Mouse (Mus musculus) hindbrain, embryonic 16.5 days (tissue): Measurements from ENCODE around the gene Lrrc23. TPM values are rescaled to one million over a fixed set of nuclear protein-coding genes. Genes with fewer than 3 reads are reported as not detected.

ENCODE experiments used
- ATAC-seq: fragments of 200-750 bp; cut with Nextera tagmentation; 2 replicates; pipeline ENCODE4 v1.8.0; 2017; ENCODE audit warnings: moderate TSS enrichment, moderate library complexity
- H3K27ac ChIP-seq: fragments of 300-500 bp; sonication (generic); 2 replicates; pipeline ENCODE4 v1.5.1; 2014; ENCODE audit warnings: low read depth, mild to moderate bottlenecking, control low read depth, low read length, moderate library complexity
- H3K27me3 ChIP-seq: fragments of 300-500 bp; sonication (generic); replicated peaks from 2 replicates; pipeline ENCODE4 v1.6.1; 2014; ENCODE audit warnings: low read length; ENCODE audit not compliant: control insufficient read depth, insufficient read depth
- H3K36me3 ChIP-seq: fragments of 300-500 bp; sonication (generic); 2 replicates; pipeline ENCODE4 v1.6.1; 2014; ENCODE audit warnings: mild to moderate bottlenecking, low read length, moderate library complexity, mixed read lengths; ENCODE audit not compliant: control insufficient read depth, insufficient read depth
- H3K4me1 ChIP-seq: fragments of 300-500 bp; sonication (generic); 2 replicates; pipeline ENCODE4 v1.6.1; 2014; ENCODE audit warnings: low read depth, low read length; ENCODE audit not compliant: control insufficient read depth, insufficient read depth
- H3K4me2 ChIP-seq: fragments of 300-500 bp; sonication (generic); 2 replicates; pipeline ENCODE4 v1.6.1; 2014; ENCODE audit warnings: mild to moderate bottlenecking, low read length, control low read depth, moderate library complexity
- H3K4me3 ChIP-seq: fragments of 300-500 bp; sonication (generic); 2 replicates; pipeline ENCODE4 v1.5.1; 2014; ENCODE audit warnings: mild to moderate bottlenecking, low read length, control low read depth, moderate library complexity
- H3K9ac ChIP-seq: fragments of 300-500 bp; sonication (generic); 2 replicates; pipeline ENCODE4 v1.6.1; 2014; ENCODE audit warnings: low read depth, mild to moderate bottlenecking, control low read depth, low read length, moderate library complexity
- H3K9me3 ChIP-seq: fragments of 300-500 bp; sonication (generic); 2 replicates; pipeline ENCODE4 v1.6.1; 2014; ENCODE audit warnings: mild to moderate bottlenecking, low read length, moderate library complexity; ENCODE audit not compliant: control insufficient read depth
- WGBS: fragments of 180-500 bp; shearing (Covaris S2); extraction: QIAGEN DNeasy Blood & Tissue Kit; methylation state at CpG from one replicate; pipeline ENCODE4 v1.1.7; 2014; 5-methylcytosine and 5-hydroxymethylcytosine counted together
- polyA plus RNA-seq: library from polyadenylated mRNA; unstranded; fragments of >200 nt; fragmentation: Nextera tagmentation; extraction: Ambion mirVana; gene quantifications from 2 replicates; pipeline ENCODE4 v1.2.1, GENCODE M21; 2015

Lrrc23 gene
- polyA plus RNA-seq, 1 experiment from 2014 or later = 4.0 TPM

GRCm38 (mm10) chr6:124740888-124741761 lies 38.4 kb downstream of the Lrrc23 start, which contains the start of gene Grcc10:
Grcc10 (minus strand) TSS chr6:124741374.
- H3K36me3 ChIP-seq = peaks cover 18% of the 10 kb centered on the region
- peaks cover 30% of the 10 kb centered on the region for H3K4me1 ChIP-seq
- ATAC-seq = peak; percentile 79
- H3K27me3 ChIP-seq = no peaks in the 10 kb centered on the region
- no peaks in the 10 kb centered on the region for H3K9me3 ChIP-seq
- WGBS = under 1% methylated on average over 41 of the region's 41 CpGs
- peak within 1 kb of the TSS; percentile 96 for H3K27ac ChIP-seq
- peak within 1 kb of the TSS; percentile 92 for H3K9ac ChIP-seq
- peak within 1 kb of the TSS; percentile 76 for H3K4me2 ChIP-seq
- H3K4me3 ChIP-seq = peak within 1 kb of the TSS; percentile 65

- WGBS = under 1% methylated on average over 29 of the region's 29 CpGs
- H3K9me3 ChIP-seq = no peaks in the 10 kb centered on the region
- no peaks in the 10 kb centered on the region for H3K27me3 ChIP-seq
- H3K4me1 ChIP-seq = peaks cover 26% of the 10 kb centered on the region
- peak overlapping the region; percentile 65 for H3K4me3 ChIP-seq
- peak; percentile 1 for ATAC-seq
- H3K36me3 ChIP-seq = peaks cover 18% of the 10 kb centered on the region
- H3K4me2 ChIP-seq = peak overlapping the region; percentile 76
- peak overlapping the region; percentile 92 for H3K9ac ChIP-seq
- H3K27ac ChIP-seq = peak overlapping the region; percentile 96
These were observed 39.2 kb downstream of the Lrrc23 start for GRCm38 (mm10) chr6:124740211-124740887.

GRCm38 (mm10) chr6:124739231-124739796 lies 40.2 kb downstream of the Lrrc23 start:
- Histone ChIP-seq H3K27me3 (no peaks in the 10 kb centered on the region), H3K9ac (no peak overlapping the region), H3K9me3 (no peaks in the 10 kb centered on the region), H3K4me3 (no peak overlapping the region), H3K36me3 (peaks cover 12% of the 10 kb centered on the region), H3K4me1 (peaks cover 22% of the 10 kb centered on the region), H3K27ac (peak overlapping the region; percentile 96), H3K4me2 (peak overlapping the region; percentile 76; the same call in 1 of the 2 replicates)
- no peak for ATAC-seq
- WGBS = 84% methylated on average over 10 of the region's 10 CpGs

GRCm38 (mm10) chr6:124738511-124739023 lies 41.0 kb downstream of the Lrrc23 start, which contains the start of gene Ptpn6:
Ptpn6 (minus strand) TSS chr6:124738714.
- no peaks in the 10 kb centered on the region for H3K9me3 ChIP-seq
- no peak within 1 kb of the TSS for H3K4me3 ChIP-seq
- 34% methylated on average over 15 of the region's 15 CpGs for WGBS
- H3K4me2 ChIP-seq = no peak within 1 kb of the TSS
- peak within 1 kb of the TSS; percentile 15 for H3K27ac ChIP-seq
- H3K9ac ChIP-seq = no peak within 1 kb of the TSS
- peaks cover 8% of the 10 kb centered on the region; the same call in 1 of the 2 replicates for H3K36me3 ChIP-seq
- H3K27me3 ChIP-seq = no peaks in the 10 kb centered on the region
- peaks cover 22% of the 10 kb centered on the region for H3K4me1 ChIP-seq
- no peak for ATAC-seq

GRCm38 (mm10) chr6:124737040-124737439 lies 42.5 kb downstream of the Lrrc23 start:
- Histone ChIP-seq H3K4me3 (no peak overlapping the region), H3K36me3 (no peaks in the 10 kb centered on the region), H3K9ac (no peak overlapping the region), H3K27ac (no peak overlapping the region), H3K9me3 (no peaks in the 10 kb centered on the region), H3K4me1 (peaks cover 21% of the 10 kb centered on the region), H3K4me2 (no peak overlapping the region), H3K27me3 (no peaks in the 10 kb centered on the region)
- ATAC-seq = no peak
- WGBS = 91% methylated on average over 11 of the region's 11 CpGs

- Histone ChIP-seq H3K4me3 (no peak overlapping the region), H3K4me2 (no peak overlapping the region), H3K9me3 (no peaks in the 10 kb centered on the region), H3K27me3 (no peaks in the 10 kb centered on the region), H3K27ac (no peak overlapping the region), H3K4me1 (peaks cover 7% of the 10 kb centered on the region), H3K9ac (no peak overlapping the region), H3K36me3 (no peaks in the 10 kb centered on the region)
- no peak for ATAC-seq
- WGBS = 92% methylated on average over 3 of the region's 3 CpGs
These were observed 45.1 kb downstream of the Lrrc23 start for GRCm38 (mm10) chr6:124734417-124734816.

GRCm38 (mm10) chr6:124732476-124733370 lies 46.8 kb downstream of the Lrrc23 start:
- Histone ChIP-seq H3K4me3 (no peak overlapping the region), H3K4me1 (no peaks in the 10 kb centered on the region), H3K27ac (no peak overlapping the region), H3K9me3 (no peaks in the 10 kb centered on the region), H3K36me3 (no peaks in the 10 kb centered on the region), H3K9ac (no peak overlapping the region), H3K27me3 (no peaks in the 10 kb centered on the region), H3K4me2 (no peak overlapping the region)
- 53% methylated on average over 19 of the region's 19 CpGs for WGBS
- no peak for ATAC-seq

GRCm38 (mm10) chr6:124731038-124731437 lies 48.5 kb downstream of the Lrrc23 start:
- Histone ChIP-seq H3K27me3 (no peaks in the 10 kb centered on the region), H3K27ac (no peak overlapping the region), H3K4me2 (no peak overlapping the region), H3K9me3 (no peaks in the 10 kb centered on the region), H3K4me3 (no peak overlapping the region), H3K9ac (no peak overlapping the region), H3K4me1 (no peaks in the 10 kb centered on the region), H3K36me3 (no peaks in the 10 kb centered on the region)
- WGBS = 90% methylated on average over 7 of the region's 7 CpGs
- ATAC-seq = no peak
